Mouse (Mus musculus) embryonic facial prominence, embryonic 13.5 days (tissue): Measurements from ENCODE around the gene Dock2. TPM values are rescaled to one million over a fixed set of nuclear protein-coding genes. Genes with fewer than 3 reads are reported as not detected.

Experiments used
- ATAC-seq: fragments of 200-750 bp; cut with Nextera tagmentation; 2 replicates; pipeline ENCODE4 v1.8.0; 2017; ENCODE audit warnings: low read depth; ENCODE audit not compliant: insufficient number of reproducible peaks, insufficient read depth, low FRiP score, low TSS enrichment
- H3K27ac ChIP-seq: fragments of 300-500 bp; sonication (generic); 2 replicates; pipeline ENCODE4 v1.5.1; 2015; ENCODE audit warnings: moderate library complexity, mild to moderate bottlenecking, inconsistent platforms
- H3K27me3 ChIP-seq: fragments of 300-500 bp; sonication (generic); 2 replicates; pipeline ENCODE4 v1.6.1; 2015; ENCODE audit warnings: mild to moderate bottlenecking, inconsistent platforms
- H3K36me3 ChIP-seq: fragments of 300-500 bp; sonication (generic); 2 replicates; pipeline ENCODE4 v1.6.1; 2015; ENCODE audit warnings: mild to moderate bottlenecking, inconsistent platforms
- H3K4me1 ChIP-seq: fragments of 300-500 bp; sonication (generic); 2 replicates; pipeline ENCODE4 v1.6.1; 2015; ENCODE audit warnings: inconsistent platforms
- H3K4me2 ChIP-seq: fragments of 300-500 bp; sonication (generic); 2 replicates; pipeline ENCODE4 v1.6.1; 2015; ENCODE audit warnings: moderate library complexity, mild to moderate bottlenecking, inconsistent platforms
- H3K4me3 ChIP-seq: fragments of 300-500 bp; sonication (generic); 2 replicates; pipeline ENCODE4 v1.5.1; 2015; ENCODE audit warnings: mild to moderate bottlenecking, inconsistent platforms
- H3K9ac ChIP-seq: fragments of 300-500 bp; sonication (generic); 2 replicates; pipeline ENCODE4 v1.6.1; 2015; ENCODE audit warnings: mild to moderate bottlenecking, inconsistent platforms
- H3K9me3 ChIP-seq: fragments of 300-500 bp; sonication (generic); 2 replicates; pipeline ENCODE4 v1.6.1; 2016; ENCODE audit warnings: inconsistent platforms
- WGBS: fragments of 180-500 bp; shearing (Covaris S2); methylation state at CpG from one replicate; pipeline ENCODE4 v1.1.7; 2015; ENCODE audit warnings: mixed read lengths; 5-methylcytosine and 5-hydroxymethylcytosine counted together
- polyA plus RNA-seq: library from polyadenylated mRNA; unstranded; fragments of >200 nt; fragmentation: Nextera tagmentation; extraction: Ambion mirVana; gene quantifications from 2 replicates; pipeline ENCODE4 v1.2.1, GENCODE M21; 2015

Dock2 gene
- polyA plus RNA-seq, 1 experiment from 2014 or later, result 0.98 TPM

- Histone ChIP-seq H3K4me3 (no peak overlapping the region), H3K4me2 (no peak overlapping the region), H3K27ac (no peak overlapping the region), H3K9me3 (no peaks in the 10 kb centered on the region), H3K4me1 (0 out of 2 replicates have a peak, but pooled peaks cover 3% of the 10 kb centered on the region), H3K9ac (no peak overlapping the region), H3K36me3 (no peaks in the 10 kb centered on the region), H3K27me3 (no peaks in the 10 kb centered on the region)
- ATAC-seq, result no peak
- 72% methylated on average over 2 of the region's 2 CpGs for WGBS
These were observed 604.9 kb downstream of the Dock2 start for GRCm38 (mm10) chr11:34178752-34179151.

Other genes starting within 250 kb of the Dock2 start
- gene Spdl1, start 49.7 kb upstream of the Dock2 start, polyA plus RNA-seq, result 23.0 and 23.4 TPM in 2 replicates